Mouse (Mus musculus) left cerebral cortex, adult 9 months (tissue): ENCODE measurements around the gene Pou3f3.

ENCODE experiments used
- DNase-seq, 2 experiments: peaks; one replicate each; pipeline ENCODE4 v3.0.0; 2022; ENCODE audit warnings: low spot score in 2 of 2

Pou3f3 gene

GRCm38 (mm10) chr1:42695578-42695915 lies at the start of gene Pou3f3:
TSS of gene Pou3f3 (plus strand) at chr1:42695768.
- peak; percentile 93 to 98 for DNase-seq

DNA sequence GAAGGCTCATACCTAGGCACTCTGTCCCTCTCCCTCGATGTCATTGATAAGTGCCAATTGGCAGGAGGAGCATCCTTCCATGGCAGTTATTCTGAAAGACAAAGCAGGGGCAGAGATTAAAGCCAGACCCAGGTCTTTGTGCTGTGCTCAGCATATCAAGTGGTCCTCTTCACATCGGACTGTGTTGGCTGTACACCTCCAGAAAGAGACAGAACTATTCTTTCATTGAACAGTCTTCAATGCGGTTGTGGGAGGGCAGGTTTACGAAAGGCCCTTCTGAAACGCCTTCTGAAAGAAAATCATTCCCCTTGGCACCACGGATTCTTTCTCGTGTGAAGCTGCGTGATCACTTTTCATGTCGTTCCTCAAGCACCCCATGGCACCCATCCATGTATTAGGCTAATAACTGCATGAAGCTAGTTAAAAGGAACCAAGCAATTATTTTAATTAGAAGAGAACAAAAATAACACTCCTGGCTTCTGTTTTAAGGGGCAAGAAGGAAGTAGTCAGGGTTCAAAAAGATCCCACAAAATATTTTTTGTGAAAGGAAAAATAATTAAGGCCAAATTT lies 47.1 kb upstream of the Pou3f3 start:
- peak in 1 of 2 experiments; percentile 15 for DNase-seq

GRCm38 (mm10) chr1:42651461-42651860 lies 44.1 kb upstream of the Pou3f3 start:
- DNase-seq = no peak

DNA sequence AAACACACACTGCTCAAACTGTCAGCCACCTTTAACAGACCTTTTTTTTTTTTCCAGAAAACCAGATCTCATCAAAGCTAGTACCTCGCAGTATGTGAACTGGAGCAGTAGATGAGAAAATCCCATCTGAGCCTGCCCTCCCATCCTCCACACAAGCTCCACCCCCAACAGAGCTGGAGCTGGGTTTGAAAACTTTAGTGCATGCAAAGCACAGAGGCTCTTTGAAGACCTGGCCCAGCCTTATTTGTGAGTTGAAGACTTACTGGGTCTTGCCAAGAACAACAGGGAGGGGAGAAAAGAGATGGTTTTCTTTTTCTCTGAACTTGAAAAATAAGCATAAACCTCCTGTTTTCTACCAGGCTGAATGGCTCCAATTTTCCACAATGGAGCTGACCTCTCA lies 28.0 kb upstream of the Pou3f3 start:
- DNase-seq = no peak

DNA sequence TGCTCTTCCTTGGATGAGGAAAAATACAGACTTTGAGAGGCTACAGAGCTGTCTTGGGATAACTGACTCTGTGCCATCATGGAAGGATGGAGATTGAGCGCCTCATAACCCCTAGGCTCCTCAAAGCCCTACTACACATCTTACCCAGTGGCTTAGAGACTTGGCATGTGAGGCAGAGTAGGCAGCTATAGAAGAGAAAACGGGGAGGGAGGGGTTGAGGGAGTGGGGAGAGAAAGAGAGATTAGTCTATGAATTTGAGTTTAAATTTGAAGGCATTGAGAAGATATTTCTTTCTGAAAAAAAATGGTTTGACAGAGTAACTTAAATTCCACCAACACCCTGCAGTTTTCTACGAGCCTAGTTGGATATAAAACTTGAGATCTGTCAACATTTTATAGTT lies 14.9 kb upstream of the Pou3f3 start:
- no peak for DNase-seq

DNA sequence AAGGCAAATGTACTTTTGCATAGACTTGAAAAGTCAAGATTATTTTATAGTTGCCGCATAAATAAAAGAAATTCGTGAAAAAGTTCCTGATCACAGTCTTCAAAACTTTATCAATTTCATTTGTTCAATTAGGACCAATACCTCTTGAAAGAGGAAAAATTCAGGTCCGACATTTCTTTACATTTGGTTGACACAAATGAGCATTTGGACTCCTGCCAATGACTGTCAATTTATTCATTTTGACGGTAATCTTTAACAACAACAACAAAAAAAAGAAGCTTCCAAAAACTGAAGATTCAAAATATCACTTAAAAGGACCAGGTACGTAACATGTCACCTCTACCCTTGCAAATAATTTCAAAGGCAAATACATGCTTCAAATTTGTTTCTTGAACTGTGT lies 13.8 kb upstream of the Pou3f3 start:
- DNase-seq = no peak

DNA sequence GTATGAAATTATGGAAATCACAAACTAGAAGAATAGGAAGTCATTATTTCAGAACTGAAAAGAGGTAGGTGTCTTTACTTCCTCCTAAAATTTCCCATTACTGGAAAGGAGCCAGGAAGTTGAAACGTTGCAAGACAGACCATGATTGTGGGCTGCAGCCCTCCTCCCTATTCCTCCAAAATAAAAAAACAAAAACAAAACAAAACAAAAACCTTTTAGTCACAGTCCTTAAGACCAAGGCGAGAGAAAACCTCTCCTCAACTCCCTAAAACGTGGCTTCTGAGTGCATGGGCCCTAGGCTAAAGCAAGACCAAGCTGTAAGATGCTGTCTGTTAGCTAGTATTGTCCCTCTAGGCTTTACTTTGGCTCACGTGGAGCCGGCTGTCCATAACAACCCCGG lies 11.7 kb upstream of the Pou3f3 start:
- DNase-seq = no peak

- peak in 1 of 2 experiments; percentile 41 for DNase-seq
Measured at GRCm38 (mm10) chr1:42684345-42684744, 11.2 kb upstream of the Pou3f3 start.

- peak in 1 of 2 experiments; percentile 51 for DNase-seq
Measured at GRCm38 (mm10) chr1:42684783-42685182, 10.8 kb upstream of the Pou3f3 start.

DNA sequence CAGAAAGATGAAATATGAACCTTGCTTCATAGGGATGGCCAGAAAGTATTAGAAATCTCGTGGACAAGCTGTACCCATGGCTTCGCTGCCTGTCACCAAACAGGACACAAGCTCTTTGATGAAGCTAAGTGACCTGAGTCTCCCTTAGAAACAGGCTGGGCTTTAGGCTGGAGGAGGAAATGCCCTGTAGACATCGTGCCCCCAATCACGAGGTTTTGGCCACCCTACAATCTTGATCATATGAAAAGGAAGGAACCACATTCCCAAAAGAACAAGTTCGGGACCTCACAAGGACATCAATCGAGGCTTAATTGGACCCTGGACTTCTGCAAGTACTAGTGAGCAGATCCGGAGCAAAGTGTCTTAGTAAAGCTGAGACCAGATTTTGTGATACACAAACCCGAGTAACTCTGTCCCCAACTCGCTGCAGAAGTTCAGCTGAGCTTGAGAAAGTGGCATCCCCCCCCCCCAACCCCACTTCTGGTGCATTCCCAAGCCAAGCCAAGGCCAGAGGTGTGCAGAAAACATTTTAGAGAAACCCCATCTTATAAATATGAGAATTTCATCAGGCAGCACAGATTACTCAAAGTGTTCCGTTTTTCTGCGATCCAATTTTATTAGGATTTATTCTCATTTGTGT lies 10.1 kb upstream of the Pou3f3 start:
- no peak for DNase-seq

- peak in 1 of 2 experiments; percentile 44 for DNase-seq
Measured at GRCm38 (mm10) chr1:42686194-42687131, 9.1 kb upstream of the Pou3f3 start.

- DNase-seq = no peak
Measured at GRCm38 (mm10) chr1:42687271-42687670, 8.3 kb upstream of the Pou3f3 start.

GRCm38 (mm10) chr1:42687756-42688540 lies 7.6 kb upstream of the Pou3f3 start:
- no peak for DNase-seq

DNA sequence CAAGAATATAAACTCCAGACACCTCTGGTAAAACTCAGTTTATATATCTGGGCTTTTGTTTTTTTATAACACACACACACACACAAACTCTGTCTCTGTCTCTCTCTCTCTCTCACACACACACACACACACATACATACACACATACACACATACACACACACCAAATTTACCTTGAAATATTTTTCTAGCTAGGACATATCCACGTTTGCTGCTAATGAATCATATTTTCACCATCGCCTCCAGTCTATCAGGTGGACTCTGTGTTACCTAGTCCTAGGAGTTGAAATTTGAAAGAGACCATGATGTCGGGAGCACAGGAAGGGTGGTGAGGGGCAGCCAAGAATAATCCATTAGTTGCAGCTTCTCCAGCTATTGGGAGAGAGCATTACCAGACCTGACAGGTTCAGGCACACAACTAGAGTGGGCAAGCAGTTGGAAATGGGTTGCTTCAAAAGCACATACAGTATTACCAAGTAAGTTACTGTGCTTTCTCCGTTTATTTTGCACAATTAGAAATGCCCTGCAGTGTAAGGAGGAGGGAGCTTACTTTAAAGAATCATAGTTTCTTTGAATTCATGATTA lies 6.9 kb upstream of the Pou3f3 start:
- DNase-seq = no peak

GRCm38 (mm10) chr1:42690024-42690575 lies 5.5 kb upstream of the Pou3f3 start:
- DNase-seq = no peak

GRCm38 (mm10) chr1:42691202-42692170 lies 4.1 kb upstream of the Pou3f3 start:
- DNase-seq = peak in 1 of 2 experiments; percentile 84

DNA sequence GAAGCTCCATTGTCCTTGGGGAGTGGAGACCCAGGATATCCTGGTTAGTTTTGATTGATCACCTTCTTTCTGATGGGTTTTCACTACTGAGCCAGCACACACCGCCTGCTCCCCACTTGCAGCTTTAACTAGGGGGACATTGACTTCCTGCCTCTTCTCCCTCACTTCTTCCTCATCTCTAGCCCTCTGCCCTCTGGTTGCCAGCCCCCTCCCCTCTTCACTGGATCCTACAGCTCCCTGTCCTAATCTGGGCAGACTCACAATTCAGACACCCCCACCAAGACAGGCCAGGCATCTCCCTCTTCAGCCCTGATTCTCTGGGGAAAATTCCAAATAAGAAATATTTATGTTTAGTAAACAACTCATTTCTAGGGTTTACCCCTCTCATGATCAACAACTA lies 3.3 kb upstream of the Pou3f3 start:
- DNase-seq = no peak

- DNase-seq = peak in 1 of 2 experiments; percentile 58
Measured at GRCm38 (mm10) chr1:42693101-42693715, 2.4 kb upstream of the Pou3f3 start.

- DNase-seq = peak in 1 of 2 experiments; percentile 68
Measured at GRCm38 (mm10) chr1:42693852-42694251, 1.7 kb upstream of the Pou3f3 start.

GRCm38 (mm10) chr1:42694290-42694664 lies 1.3 kb upstream of the Pou3f3 start:
- peak in 1 of 2 experiments; percentile 60 for DNase-seq
